Mouse (Mus musculus): ENCODE results near the gene Lime1. TPM values are rescaled to one million over a fixed set of nuclear protein-coding genes. Genes with fewer than 3 reads are reported as not detected.

Lime1 gene
- polyA plus RNA-seq, 1 experiment from 2014 or later = 12.2 TPM

DNA sequence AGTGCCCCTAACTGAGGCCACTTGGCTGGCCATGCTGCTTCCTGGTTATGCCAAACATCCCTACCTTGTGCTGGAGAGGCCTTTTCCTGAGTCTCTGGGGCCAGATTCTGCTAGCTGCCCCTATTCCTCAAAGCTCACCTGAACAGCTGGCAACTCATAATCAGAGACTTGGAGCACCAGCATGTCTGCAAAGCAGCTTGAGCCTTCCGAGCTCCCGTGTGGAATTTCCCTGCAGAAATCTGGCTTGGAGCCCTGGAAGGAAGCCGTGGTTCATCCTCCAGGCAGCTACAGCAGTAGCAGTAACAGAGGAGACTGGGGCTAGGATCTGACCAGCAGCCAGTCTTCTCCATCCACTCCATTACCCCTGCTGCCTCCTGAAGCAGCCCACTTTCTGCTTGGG is 6.0 kb downstream of the Lime1 start:
- Histone ChIP-seq H3K4me2 (replicated peaks; ENCODE audit: low read depth, low read length) (no peak overlapping the region), H3K4me1 (ENCODE audit: insufficient read depth, low read depth, low read length) (no peaks in the 10 kb centered on the region; the same call in 1 of the 2 replicates), H3K4me3 (ENCODE audit: low read depth, low read length) (no peak overlapping the region), H3K36me3 (ENCODE audit: insufficient read depth, low read length) (peaks cover 10% of the 10 kb centered on the region; the same call in 1 of the 2 replicates), H3K27me3 (replicated peaks; ENCODE audit: insufficient read depth, low read length) (no peaks in the 10 kb centered on the region), H3K27ac (ENCODE audit: low read length) (peak overlapping the region; percentile 76; the same call in 1 of the 2 replicates), H3K9me3 (ENCODE audit: low read length) (no peaks in the 10 kb centered on the region), H3K9ac (replicated peaks; ENCODE audit: low read depth) (no peak overlapping the region)
- ATAC-seq = no peak
- TF ChIP-seq CTCF (IDR thresholded peaks at IDR 0.05) = no peak
- no peak for TF ChIP-seq EP300 (IDR thresholded peaks at IDR 0.05)
- WGBS = 36% methylated on average over 3 of the region's 3 CpGs
- no peak for DNase-seq (ENCODE audit: low spot score)

DNA sequence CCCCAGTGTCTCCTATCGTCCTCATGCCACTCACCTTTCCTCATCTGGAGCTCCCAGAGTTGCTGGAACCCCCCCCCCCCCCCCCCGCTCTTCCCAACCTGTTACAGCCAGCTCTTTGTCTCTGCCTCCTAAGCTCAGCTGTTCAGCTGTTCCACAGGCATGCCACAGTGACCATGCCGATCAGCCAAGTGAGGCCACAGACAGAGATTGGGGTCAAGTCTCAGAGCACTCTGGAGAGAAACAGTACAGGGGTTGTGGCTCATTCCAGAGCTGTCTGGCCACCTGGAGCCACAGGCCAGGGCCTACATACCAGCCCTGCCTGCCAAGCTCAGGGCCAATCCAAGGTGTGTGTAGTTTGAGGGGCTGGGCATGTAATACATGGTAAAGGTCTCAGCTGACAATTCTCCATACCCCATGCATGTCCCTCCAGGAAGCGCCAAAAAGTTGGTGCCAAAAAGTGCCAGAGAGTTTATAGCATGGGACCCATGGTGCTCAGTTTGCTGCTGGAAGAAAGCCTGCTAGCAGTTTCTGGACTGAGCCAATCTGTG is 6.9 kb downstream of the Lime1 start:
- no peak for ATAC-seq
- no peak overlapping the region for H3K4me2 ChIP-seq (replicated peaks; ENCODE audit: low read depth, low read length)
- H3K4me3 ChIP-seq (ENCODE audit: low read depth, low read length) = no peak overlapping the region
- 0 out of 2 replicates have a peak overlapping the region, but pooled peaks have one; percentile 22 for H3K27ac ChIP-seq (ENCODE audit: low read length)
- no peak for DNase-seq (ENCODE audit: low spot score)
- H3K9me3 ChIP-seq (ENCODE audit: low read length) = no peaks in the 10 kb centered on the region
- H3K36me3 ChIP-seq (ENCODE audit: insufficient read depth, low read length) = peaks cover 4% of the 10 kb centered on the region; the same call in 1 of the 2 replicates
- no peak overlapping the region for H3K9ac ChIP-seq (replicated peaks; ENCODE audit: low read depth)
- WGBS = 70% methylated on average over 3 of the region's 4 CpGs
- no peaks in the 10 kb centered on the region; the same call in 1 of the 2 replicates for H3K4me1 ChIP-seq (ENCODE audit: insufficient read depth, low read depth, low read length)
- TF ChIP-seq EP300 (IDR thresholded peaks at IDR 0.05) (no peak), CTCF (IDR thresholded peaks at IDR 0.05) (no peak)
- no peaks in the 10 kb centered on the region for H3K27me3 ChIP-seq (replicated peaks; ENCODE audit: insufficient read depth, low read length)

DNA sequence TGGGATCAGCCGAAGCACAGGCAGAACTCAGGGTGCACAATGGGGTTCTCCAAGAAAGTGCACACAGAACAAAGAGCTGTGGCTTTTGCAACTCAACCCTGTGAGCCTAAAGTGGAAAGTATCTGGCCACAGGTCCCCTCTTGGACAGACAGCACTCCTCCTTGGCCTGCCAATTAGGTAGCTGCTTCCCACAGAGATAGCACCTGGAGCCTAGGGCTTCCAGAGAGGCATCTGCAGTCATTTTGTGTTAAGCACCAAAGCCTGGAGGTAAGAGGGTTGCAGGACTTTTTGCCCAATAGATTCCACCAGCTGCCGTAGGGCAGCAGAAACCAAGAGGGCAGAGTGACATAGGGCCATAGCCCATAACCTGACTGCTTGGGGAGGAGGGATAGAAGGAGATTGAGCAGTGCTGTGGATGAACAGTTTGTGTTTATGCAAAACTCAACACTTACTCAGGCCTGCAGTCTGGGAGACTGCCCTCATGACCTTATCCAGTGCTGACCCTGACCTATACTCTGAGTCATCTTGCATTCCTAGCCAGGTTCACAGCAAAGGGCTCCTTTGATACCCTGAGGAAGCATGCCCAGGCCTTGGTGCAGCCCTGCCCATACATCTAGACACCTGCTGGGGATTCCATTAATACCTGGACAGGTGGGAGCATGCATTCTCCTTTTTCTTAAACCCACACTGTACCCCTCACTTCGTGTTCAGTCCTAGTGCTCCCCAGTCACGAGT is 10.4 kb downstream of the Lime1 start:
- Histone ChIP-seq H3K9me3 (ENCODE audit: low read length) (no peaks in the 10 kb centered on the region), H3K4me2 (replicated peaks; ENCODE audit: low read depth, low read length) (no peak overlapping the region), H3K4me1 (ENCODE audit: insufficient read depth, low read depth, low read length) (no peaks in the 10 kb centered on the region; the same call in 1 of the 2 replicates), H3K9ac (replicated peaks; ENCODE audit: low read depth) (no peak overlapping the region), H3K27me3 (replicated peaks; ENCODE audit: insufficient read depth, low read length) (no peaks in the 10 kb centered on the region), H3K4me3 (ENCODE audit: low read depth, low read length) (no peak overlapping the region), H3K36me3 (ENCODE audit: insufficient read depth, low read length) (no peaks in the 10 kb centered on the region; the same call in 1 of the 2 replicates), H3K27ac (ENCODE audit: low read length) (no peak overlapping the region)
- DNase-seq (ENCODE audit: low spot score) (no peak), ATAC-seq (no peak)
- WGBS = 82% methylated on average over 4 of the region's 4 CpGs
- no peak for TF ChIP-seq EP300 (IDR thresholded peaks at IDR 0.05)
- TF ChIP-seq CTCF (IDR thresholded peaks at IDR 0.05) = no peak

DNA sequence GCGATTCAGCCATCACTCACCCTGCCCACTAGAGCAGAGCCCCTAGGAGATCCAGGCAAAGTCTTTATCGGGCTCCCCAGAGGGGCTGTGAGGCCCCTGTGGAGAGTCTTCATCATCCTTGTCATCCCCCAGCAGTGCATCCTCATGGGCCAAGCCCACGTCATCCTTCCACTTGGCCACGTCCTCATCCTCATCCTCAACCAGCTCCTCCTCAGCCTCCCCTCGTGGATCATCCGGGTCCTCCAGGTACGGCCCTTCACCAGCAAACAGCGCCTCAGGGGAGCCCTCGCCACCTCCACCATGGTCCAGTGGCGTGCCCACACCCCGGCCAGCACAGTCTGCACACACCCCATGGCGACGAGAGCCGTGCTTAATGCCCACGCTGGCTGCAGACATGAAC is 11.1 kb downstream of the Lime1 start:
- 94% methylated on average over 15 of the region's 15 CpGs for WGBS
- Histone ChIP-seq H3K4me3 (ENCODE audit: low read depth, low read length) (no peak overlapping the region), H3K4me2 (replicated peaks; ENCODE audit: low read depth, low read length) (no peak overlapping the region), H3K27me3 (replicated peaks; ENCODE audit: insufficient read depth, low read length) (no peaks in the 10 kb centered on the region), H3K9ac (replicated peaks; ENCODE audit: low read depth) (no peak overlapping the region), H3K27ac (ENCODE audit: low read length) (no peak overlapping the region), H3K4me1 (ENCODE audit: insufficient read depth, low read depth, low read length) (no peaks in the 10 kb centered on the region; the same call in 1 of the 2 replicates), H3K36me3 (ENCODE audit: insufficient read depth, low read length) (no peaks in the 10 kb centered on the region; the same call in 1 of the 2 replicates), H3K9me3 (ENCODE audit: low read length) (no peaks in the 10 kb centered on the region)
- DNase-seq (ENCODE audit: low spot score) (no peak), ATAC-seq (no peak)
- TF ChIP-seq EP300 (IDR thresholded peaks at IDR 0.05) (no peak), CTCF (IDR thresholded peaks at IDR 0.05) (no peak)

DNA sequence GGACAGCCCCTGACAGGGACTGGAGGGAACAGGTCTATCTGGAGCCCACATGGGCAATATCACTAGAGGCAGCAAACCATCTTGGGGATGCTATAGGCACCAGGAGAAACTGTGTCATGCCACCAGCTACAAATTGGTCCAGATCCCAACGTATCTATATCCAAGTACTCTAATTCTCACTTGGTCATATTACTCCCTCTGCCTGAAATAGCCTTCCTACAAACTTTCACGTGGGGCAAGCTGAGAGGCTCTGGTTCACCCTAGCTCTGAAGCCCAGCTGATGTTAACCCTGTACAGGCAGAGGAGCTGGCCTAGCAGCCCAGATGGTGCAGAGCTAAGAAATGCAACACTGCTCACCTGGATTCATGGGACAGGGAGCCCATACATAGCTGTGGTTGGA is 11.7 kb downstream of the Lime1 start:
- no peak for TF ChIP-seq EP300 (IDR thresholded peaks at IDR 0.05)
- no peak for TF ChIP-seq CTCF (IDR thresholded peaks at IDR 0.05)
- WGBS = 69% methylated on average over 2 of the region's 2 CpGs
- H3K9ac ChIP-seq (replicated peaks; ENCODE audit: low read depth) = no peak overlapping the region
- no peak overlapping the region for H3K27ac ChIP-seq (ENCODE audit: low read length)
- H3K9me3 ChIP-seq (ENCODE audit: low read length) = no peaks in the 10 kb centered on the region
- H3K4me2 ChIP-seq (replicated peaks; ENCODE audit: low read depth, low read length) = no peak overlapping the region
- DNase-seq (ENCODE audit: low spot score) (no peak), ATAC-seq (no peak)
- H3K36me3 ChIP-seq (ENCODE audit: insufficient read depth, low read length) = no peaks in the 10 kb centered on the region; the same call in 1 of the 2 replicates
- no peaks in the 10 kb centered on the region for H3K4me1 ChIP-seq (ENCODE audit: insufficient read depth, low read depth, low read length)
- no peak overlapping the region for H3K4me3 ChIP-seq (ENCODE audit: low read depth, low read length)
- H3K27me3 ChIP-seq (replicated peaks; ENCODE audit: insufficient read depth, low read length) = no peaks in the 10 kb centered on the region

DNA sequence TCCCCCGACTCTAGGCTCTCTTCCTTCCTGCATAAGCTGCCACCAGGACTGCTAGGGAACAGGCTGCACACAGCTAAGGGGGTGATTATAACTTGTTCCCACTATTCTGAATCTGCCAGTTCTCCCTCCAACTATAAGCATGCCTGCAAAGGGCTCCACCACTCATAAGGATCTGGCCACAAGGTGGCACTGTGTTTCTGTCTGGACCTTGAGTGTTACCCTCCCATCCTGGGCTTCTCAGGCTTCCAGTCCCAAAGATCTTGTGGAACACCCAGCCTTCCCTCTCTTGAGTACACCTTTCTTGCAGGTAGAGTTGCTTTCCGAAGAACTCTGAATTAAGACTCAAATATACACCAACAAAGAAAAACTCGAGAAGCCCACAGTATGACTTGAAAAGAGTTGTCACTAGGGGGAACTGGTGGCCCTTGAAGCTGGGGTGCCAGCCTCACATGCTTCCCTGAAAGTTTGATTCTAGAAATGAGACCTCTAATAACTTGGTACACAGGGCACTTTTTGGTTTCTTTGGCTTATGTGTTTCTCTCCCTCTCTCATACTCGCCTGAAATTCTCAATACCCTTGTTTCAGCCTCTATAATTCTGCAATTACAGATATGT is 12.8 kb downstream of the Lime1 start:
- no peaks in the 10 kb centered on the region for H3K27me3 ChIP-seq (replicated peaks; ENCODE audit: insufficient read depth, low read length)
- H3K4me2 ChIP-seq (replicated peaks; ENCODE audit: low read depth, low read length) = no peak overlapping the region
- DNase-seq (ENCODE audit: low spot score) (peak; percentile 91), ATAC-seq (peak; percentile 83)
- no peaks in the 10 kb centered on the region for H3K9me3 ChIP-seq (ENCODE audit: low read length)
- WGBS = 28% methylated on average over 4 of the region's 4 CpGs
- no peak overlapping the region for H3K9ac ChIP-seq (replicated peaks; ENCODE audit: low read depth)
- H3K36me3 ChIP-seq (ENCODE audit: insufficient read depth, low read length) = no peaks in the 10 kb centered on the region; the same call in 1 of the 2 replicates
- no peak overlapping the region for H3K4me3 ChIP-seq (ENCODE audit: low read depth, low read length)
- H3K4me1 ChIP-seq (ENCODE audit: insufficient read depth, low read depth, low read length) = no peaks in the 10 kb centered on the region
- TF ChIP-seq CTCF (IDR thresholded peaks at IDR 0.05) (peak; percentile 93), EP300 (IDR thresholded peaks at IDR 0.05) (no peak)
- no peak overlapping the region for H3K27ac ChIP-seq (ENCODE audit: low read length)

Measured in lung, postnatal 0 days (tissue).